Mouse (Mus musculus) neural tube, embryonic 12.5 days (tissue): ENCODE data around the gene Ncor2. TPM values are rescaled to one million over a fixed set of nuclear protein-coding genes. Genes with fewer than 3 reads are reported as not detected.
A peak's percentile ranks its signal among the peaks of the same experiment; 100 is the strongest.

Source experiments
- ATAC-seq: fragments of 200-750 bp; cut with Nextera tagmentation; 2 replicates; pipeline ENCODE4 v1.8.0; 2017; ENCODE audit warnings: low read depth, mild to moderate bottlenecking, moderate TSS enrichment, moderate library complexity; ENCODE audit not compliant: low FRiP score
- H3K27ac ChIP-seq: fragments of 300-500 bp; sonication (generic); 2 replicates; pipeline ENCODE4 v1.5.1; 2016
- H3K27me3 ChIP-seq: fragments of 300-500 bp; sonication (generic); replicated peaks from 2 replicates; pipeline ENCODE4 v1.6.1; 2016; ENCODE audit warnings: mild to moderate bottlenecking
- H3K36me3 ChIP-seq: fragments of 300-500 bp; sonication (generic); 2 replicates; pipeline ENCODE4 v1.6.1; 2016; ENCODE audit warnings: mild to moderate bottlenecking
- H3K4me1 ChIP-seq: fragments of 300-500 bp; sonication (generic); 2 replicates; pipeline ENCODE4 v1.6.1; 2016
- H3K4me2 ChIP-seq: fragments of 300-500 bp; sonication (generic); replicated peaks from 2 replicates; pipeline ENCODE4 v1.6.1; 2016; ENCODE audit warnings: mild to moderate bottlenecking
- H3K4me3 ChIP-seq: fragments of 300-500 bp; sonication (generic); 2 replicates; pipeline ENCODE4 v1.5.1; 2016
- H3K9ac ChIP-seq: fragments of 300-500 bp; sonication (generic); 2 replicates; pipeline ENCODE4 v1.6.1; 2016; ENCODE audit warnings: mild to moderate bottlenecking
- H3K9me3 ChIP-seq: fragments of 300-500 bp; sonication (generic); 2 replicates; pipeline ENCODE4 v1.6.1; 2016; ENCODE audit warnings: mild to moderate bottlenecking
- WGBS: fragments of 180-500 bp; shearing (Covaris S2); methylation state at CpG from one replicate; pipeline ENCODE4 v1.1.7; 2016; 5-methylcytosine and 5-hydroxymethylcytosine counted together
- polyA plus RNA-seq: library from polyadenylated mRNA; unstranded; fragments of >200 nt; fragmentation: Nextera tagmentation; extraction: Ambion mirVana; gene quantifications from 2 replicates; pipeline ENCODE4 v1.2.1, GENCODE M21; 2016

Gene Ncor2
- polyA plus RNA-seq, 1 experiment from 2014 or later: 36.9 TPM

DNA sequence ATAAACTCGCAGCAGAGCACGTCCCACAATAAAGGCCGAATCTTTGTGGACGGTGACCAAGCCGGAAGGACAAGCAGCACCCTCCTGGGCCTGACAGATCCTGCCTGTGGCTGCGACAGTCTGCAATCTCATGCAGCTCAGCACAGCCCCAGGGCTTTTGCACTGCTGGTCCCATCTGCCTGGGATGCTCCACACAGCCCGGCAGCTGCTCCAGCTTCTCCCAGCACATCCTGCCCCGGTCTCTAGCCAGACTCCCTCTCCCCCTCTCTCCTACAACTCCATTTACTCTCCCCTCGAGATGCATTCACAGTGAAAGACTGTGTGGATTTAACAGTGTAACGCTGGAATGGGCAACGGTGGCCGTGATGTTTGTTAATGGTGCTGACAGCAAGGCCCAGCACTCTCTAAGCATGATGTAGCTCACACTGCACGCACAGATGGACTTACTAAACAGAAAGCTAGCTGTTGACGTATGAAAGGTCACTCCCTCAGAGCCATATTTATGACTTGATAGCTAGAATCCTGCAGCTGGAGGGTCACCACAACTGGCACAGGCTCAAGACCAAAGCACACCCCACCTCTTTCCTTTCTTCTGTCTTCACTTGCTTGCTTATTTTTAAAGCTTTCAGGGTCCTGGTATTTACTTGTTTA lies 83.4 kb downstream of the Ncor2 start:
- H3K36me3 ChIP-seq: peaks cover 70% of the 10 kb centered on the region
- H3K27ac ChIP-seq: peak overlapping the region; percentile 32; the same call in 1 of the 2 replicates
- peak; percentile 38; the same call in 1 of the 2 replicates for ATAC-seq
- H3K9ac ChIP-seq: no peak overlapping the region
- H3K4me2 ChIP-seq: no peak overlapping the region
- no peaks in the 10 kb centered on the region for H3K9me3 ChIP-seq
- WGBS: 64% methylated on average over 14 of the region's 14 CpGs
- H3K27me3 ChIP-seq: no peaks in the 10 kb centered on the region
- H3K4me3 ChIP-seq: no peak overlapping the region
- H3K4me1 ChIP-seq: peaks cover 41% of the 10 kb centered on the region

DNA sequence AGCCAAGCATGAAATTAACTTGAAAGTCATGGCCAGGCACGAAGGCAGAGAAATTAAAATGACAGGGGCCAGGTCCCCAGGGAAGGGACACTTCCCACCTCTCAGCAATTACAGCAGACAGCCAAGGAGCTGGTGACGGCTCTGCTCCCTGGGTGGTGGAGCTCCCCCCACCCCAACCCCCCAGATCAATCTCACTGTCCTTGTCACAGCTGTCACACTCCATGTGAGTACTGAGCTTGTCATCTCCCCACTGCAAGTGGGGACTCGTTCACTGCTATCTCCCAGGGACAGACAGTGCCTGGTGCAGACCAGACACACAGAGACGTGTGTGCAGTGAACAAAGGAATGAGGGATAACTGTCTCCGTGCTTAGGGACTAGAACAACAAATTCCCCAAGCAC lies 85.2 kb downstream of the Ncor2 start:
- peaks cover 76% of the 10 kb centered on the region for H3K36me3 ChIP-seq
- H3K4me3 ChIP-seq: no peak overlapping the region
- WGBS: 40% methylated on average over 5 of the region's 5 CpGs
- H3K4me2 ChIP-seq: no peak overlapping the region
- 0 out of 2 replicates have a peak, but pooled peaks have one; percentile 30 for ATAC-seq
- H3K9me3 ChIP-seq: no peaks in the 10 kb centered on the region
- peaks cover 41% of the 10 kb centered on the region for H3K4me1 ChIP-seq
- no peaks in the 10 kb centered on the region for H3K27me3 ChIP-seq
- no peak overlapping the region for H3K9ac ChIP-seq
- peak overlapping the region; percentile 17; the same call in 1 of the 2 replicates for H3K27ac ChIP-seq

DNA sequence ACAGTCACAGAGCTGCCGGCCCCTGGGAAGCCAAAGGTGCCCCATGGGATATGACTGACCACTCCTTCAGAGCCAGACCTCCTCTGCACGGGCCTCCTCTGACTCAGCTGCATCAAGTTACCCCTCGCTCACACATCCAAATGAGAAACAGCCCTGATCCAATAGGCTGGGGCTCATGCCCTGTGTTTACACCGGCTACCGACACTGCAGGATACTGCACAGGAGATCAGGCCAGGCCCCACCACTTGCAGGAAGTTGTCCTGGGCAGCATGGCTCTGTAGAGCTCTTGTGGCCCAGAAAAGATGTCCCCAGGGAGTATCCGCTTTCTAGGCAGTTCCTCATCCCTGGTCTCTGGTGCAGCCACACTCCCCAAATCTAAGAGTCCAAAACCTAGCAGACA lies 90.9 kb downstream of the Ncor2 start:
- Histone ChIP-seq H3K36me3 (peaks cover 92% of the 10 kb centered on the region), H3K27me3 (no peaks in the 10 kb centered on the region), H3K9me3 (no peaks in the 10 kb centered on the region), H3K4me3 (no peak overlapping the region), H3K4me1 (peaks cover 22% of the 10 kb centered on the region), H3K27ac (no peak overlapping the region), H3K4me2 (no peak overlapping the region), H3K9ac (no peak overlapping the region)
- ATAC-seq: no peak
- 78% methylated on average over 6 of the region's 6 CpGs for WGBS

DNA sequence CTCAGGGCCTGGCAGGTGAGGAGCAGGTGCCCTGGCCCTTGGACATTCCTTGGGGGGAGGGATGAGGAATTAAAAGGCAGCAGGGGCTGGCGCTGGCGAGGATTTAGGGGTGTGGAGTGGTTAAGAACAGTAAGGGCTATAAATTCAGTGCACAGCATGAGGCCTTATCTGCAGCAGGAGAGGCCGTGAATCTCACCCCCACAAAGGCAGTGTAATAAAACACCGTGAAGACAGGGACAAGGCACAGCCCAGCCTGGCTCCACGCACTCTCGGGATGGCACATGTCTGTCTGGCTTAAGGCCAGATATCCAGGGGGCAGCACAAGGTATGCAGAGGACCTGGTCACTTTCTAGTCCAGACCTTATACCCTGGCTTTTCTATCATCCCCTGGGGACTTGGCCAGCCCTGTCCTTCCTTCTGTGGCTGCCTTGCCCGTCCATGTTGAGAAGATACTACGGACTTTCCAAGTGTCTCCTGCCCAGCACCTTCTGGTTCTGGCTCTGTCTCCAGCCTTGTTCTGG lies 93.9 kb downstream of the Ncor2 start:
- Histone ChIP-seq H3K4me1 (peaks cover 39% of the 10 kb centered on the region), H3K36me3 (peaks cover 95% of the 10 kb centered on the region), H3K9ac (no peak overlapping the region), H3K9me3 (no peaks in the 10 kb centered on the region), H3K27ac (peak overlapping the region; percentile 38; the same call in 1 of the 2 replicates), H3K27me3 (no peaks in the 10 kb centered on the region), H3K4me3 (no peak overlapping the region), H3K4me2 (no peak overlapping the region)
- peak; percentile 71 for ATAC-seq
- WGBS: 24% methylated on average over 8 of the region's 8 CpGs

DNA sequence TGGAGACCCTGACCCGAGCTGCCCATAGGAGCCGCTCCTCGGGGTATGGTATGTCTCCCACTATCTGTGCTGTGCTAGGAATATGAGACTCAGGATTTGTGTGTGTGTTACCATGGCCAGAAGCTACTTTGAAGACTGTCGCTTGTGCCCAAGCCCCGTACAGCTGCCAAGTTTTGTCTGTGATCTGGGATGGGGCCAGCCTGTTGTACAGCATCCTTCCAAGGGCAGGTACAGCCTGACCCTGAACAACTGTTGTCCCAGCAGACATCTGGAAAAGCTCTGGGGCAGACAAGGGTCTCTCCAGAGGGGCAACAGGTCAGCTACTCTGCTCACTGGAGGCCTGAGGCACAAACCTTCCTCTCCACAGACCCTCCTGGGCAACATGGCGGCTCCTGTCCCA lies 95.3 kb downstream of the Ncor2 start:
- 92% methylated on average over 6 of the region's 6 CpGs for WGBS
- no peak overlapping the region for H3K9ac ChIP-seq
- H3K27ac ChIP-seq: no peak overlapping the region
- no peak for ATAC-seq
- no peaks in the 10 kb centered on the region for H3K9me3 ChIP-seq
- no peak overlapping the region for H3K4me3 ChIP-seq
- peaks cover 39% of the 10 kb centered on the region for H3K4me1 ChIP-seq
- peaks cover 95% of the 10 kb centered on the region for H3K36me3 ChIP-seq
- H3K4me2 ChIP-seq: no peak overlapping the region
- H3K27me3 ChIP-seq: no peaks in the 10 kb centered on the region

DNA sequence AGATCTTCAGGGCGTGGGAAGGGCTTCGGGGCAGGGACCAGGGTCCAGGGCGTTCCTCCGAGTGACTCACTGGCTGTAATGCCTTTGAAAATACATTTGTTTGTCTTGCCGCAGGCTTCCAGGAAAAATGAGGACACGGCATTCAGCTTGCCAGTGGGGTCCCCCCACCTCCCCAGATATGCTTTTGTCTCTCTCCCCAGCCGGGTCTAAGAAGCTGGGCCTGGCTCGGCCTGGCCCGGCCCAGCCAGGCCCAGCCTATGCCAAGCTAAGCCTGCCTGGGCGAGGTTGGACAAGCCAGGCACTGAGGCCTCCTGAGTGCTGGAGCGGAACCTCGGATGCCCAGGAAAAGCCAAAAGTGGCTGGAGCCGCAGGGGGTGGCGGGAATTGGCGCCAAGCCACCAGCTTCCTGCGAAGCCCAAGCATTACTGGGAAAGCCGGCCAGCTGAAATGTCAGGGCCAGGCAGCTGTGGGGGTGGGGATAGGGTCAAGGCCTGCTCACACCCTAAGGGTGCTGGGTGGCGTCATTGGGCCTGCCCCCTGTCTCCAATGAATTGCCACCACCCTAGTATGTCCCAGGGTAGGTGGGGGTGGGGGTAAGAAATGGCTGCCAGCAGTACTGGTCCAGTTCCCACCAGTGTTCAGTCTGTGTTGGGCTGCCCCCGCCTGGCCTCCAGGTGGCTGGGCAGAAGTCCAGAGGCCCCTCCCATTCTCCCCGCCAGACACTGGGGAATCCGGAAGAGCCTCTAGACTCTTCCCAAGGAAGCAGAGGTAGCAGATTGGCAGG lies 97.5 kb downstream of the Ncor2 start:
- Histone ChIP-seq H3K4me1 (peaks cover 36% of the 10 kb centered on the region), H3K27me3 (no peaks in the 10 kb centered on the region), H3K36me3 (peaks cover 93% of the 10 kb centered on the region), H3K9ac (no peak overlapping the region), H3K27ac (no peak overlapping the region), H3K4me2 (no peak overlapping the region), H3K9me3 (no peaks in the 10 kb centered on the region), H3K4me3 (no peak overlapping the region)
- 66% methylated on average over 21 of the region's 21 CpGs for WGBS
- 0 out of 2 replicates have a peak, but pooled peaks have one; percentile 38 for ATAC-seq

DNA sequence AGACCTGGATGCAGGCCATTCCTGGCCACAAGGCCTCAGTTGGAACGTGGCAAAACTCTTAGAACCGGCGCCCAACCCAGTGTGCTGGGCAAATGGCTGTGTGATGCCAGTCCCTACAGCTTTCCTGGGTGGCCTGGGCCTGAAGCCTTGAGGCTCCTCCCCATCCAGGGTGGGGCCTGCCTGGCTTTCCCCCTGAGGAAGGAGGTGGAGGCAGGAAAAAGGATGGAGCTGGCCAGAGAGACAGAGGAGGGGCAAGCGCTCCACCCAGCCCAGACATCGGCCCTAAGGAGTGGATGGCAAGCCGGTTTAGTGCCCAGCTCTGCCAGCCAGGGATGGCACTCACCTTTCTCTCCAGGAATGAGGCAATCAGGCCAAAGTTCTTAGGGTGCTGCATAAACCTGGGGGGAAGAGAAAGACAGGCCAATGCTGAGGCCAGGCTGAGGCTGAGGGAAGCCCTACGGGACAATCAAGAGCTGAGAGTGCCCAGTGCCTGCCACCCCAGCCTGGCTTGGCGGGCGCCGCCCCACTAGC lies 98.2 kb downstream of the Ncor2 start:
- ATAC-seq: no peak

DNA sequence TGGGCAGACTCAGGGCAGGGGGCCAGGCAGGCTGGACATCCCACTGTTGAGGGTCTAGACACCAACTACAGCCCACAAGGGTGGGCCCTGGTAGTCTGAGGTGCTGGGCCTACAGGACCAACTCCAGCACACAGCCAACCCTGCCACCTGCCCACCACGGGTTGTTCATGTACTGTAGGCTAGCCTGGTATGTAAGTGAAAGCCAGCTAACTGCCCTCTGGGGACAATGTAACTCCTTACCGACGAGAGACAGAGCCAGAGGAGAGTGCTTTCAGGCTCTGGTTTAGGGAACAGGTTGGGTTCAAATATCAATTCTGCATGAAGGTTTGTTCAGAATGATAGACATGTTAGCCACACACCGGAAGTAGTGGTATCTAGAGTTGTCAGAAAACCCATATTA lies 98.7 kb downstream of the Ncor2 start:
- 85% methylated on average over 4 of the region's 4 CpGs for WGBS
- H3K9ac ChIP-seq: no peak overlapping the region
- H3K4me3 ChIP-seq: no peak overlapping the region
- H3K27ac ChIP-seq: no peak overlapping the region
- no peaks in the 10 kb centered on the region for H3K9me3 ChIP-seq
- no peak for ATAC-seq
- H3K27me3 ChIP-seq: no peaks in the 10 kb centered on the region
- H3K36me3 ChIP-seq: peaks cover 93% of the 10 kb centered on the region
- peaks cover 29% of the 10 kb centered on the region for H3K4me1 ChIP-seq
- no peak overlapping the region for H3K4me2 ChIP-seq

More for the DNA sequence above, 98.2 kb downstream of the Ncor2 start:
- WGBS: 92% methylated on average over 10 of the region's 10 CpGs
- Histone ChIP-seq H3K27ac (no peak overlapping the region), H3K4me1 (peaks cover 34% of the 10 kb centered on the region), H3K36me3 (peaks cover 93% of the 10 kb centered on the region), H3K27me3 (no peaks in the 10 kb centered on the region), H3K4me3 (no peak overlapping the region), H3K9me3 (no peaks in the 10 kb centered on the region), H3K9ac (no peak overlapping the region), H3K4me2 (no peak overlapping the region)

DNA sequence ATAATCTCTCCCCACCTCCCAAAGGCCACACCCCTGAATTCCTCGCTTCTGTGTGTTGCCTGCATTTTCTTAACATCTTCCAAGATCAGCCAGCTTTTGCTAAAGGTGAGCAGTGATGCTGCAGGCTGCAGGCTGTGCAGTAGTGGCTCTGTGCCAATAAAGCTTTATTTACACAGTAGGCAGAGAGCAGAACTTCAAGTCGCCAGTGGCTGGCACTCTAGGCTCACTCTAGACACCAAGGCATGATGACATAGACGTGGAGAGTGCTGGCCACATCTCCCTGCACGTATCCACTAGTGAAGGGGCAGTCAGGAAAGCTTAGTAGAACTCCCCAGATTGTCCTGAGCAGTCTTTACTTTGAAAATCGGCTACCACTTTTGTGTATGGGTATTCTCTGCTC lies 100.8 kb downstream of the Ncor2 start:
- Histone ChIP-seq H3K27me3 (no peaks in the 10 kb centered on the region), H3K4me2 (no peak overlapping the region), H3K4me1 (peaks cover 17% of the 10 kb centered on the region), H3K27ac (no peak overlapping the region), H3K4me3 (no peak overlapping the region), H3K36me3 (peaks cover 88% of the 10 kb centered on the region), H3K9me3 (no peaks in the 10 kb centered on the region), H3K9ac (no peak overlapping the region)
- ATAC-seq: no peak
- 83% methylated on average over 5 of the region's 5 CpGs for WGBS

DNA sequence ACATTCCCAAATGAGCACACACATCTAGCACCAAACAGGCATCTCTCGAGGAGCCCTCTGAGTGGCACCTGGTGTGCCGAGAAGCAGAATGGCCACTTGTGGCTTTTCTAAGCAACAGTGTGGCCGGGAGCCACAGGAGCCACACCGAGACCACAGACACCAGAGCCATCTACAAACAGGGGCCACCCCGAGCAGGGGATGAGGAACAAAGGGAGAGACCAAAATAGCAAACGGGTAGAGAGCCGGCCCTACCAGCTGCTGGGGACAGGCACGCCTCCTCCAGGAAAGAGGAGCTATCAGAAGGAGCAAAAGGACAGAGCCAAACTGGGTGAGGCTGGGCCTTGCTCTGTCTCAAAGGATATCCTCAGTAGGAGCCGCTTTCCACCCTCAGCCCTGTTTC lies 102.8 kb downstream of the Ncor2 start:
- WGBS: 82% methylated on average over 9 of the region's 9 CpGs
- H3K9me3 ChIP-seq: no peaks in the 10 kb centered on the region
- H3K27ac ChIP-seq: no peak overlapping the region
- no peak overlapping the region for H3K9ac ChIP-seq
- peaks cover 81% of the 10 kb centered on the region for H3K36me3 ChIP-seq
- no peaks in the 10 kb centered on the region for H3K27me3 ChIP-seq
- H3K4me2 ChIP-seq: no peak overlapping the region
- H3K4me1 ChIP-seq: peaks cover 23% of the 10 kb centered on the region
- H3K4me3 ChIP-seq: no peak overlapping the region
- no peak for ATAC-seq

DNA sequence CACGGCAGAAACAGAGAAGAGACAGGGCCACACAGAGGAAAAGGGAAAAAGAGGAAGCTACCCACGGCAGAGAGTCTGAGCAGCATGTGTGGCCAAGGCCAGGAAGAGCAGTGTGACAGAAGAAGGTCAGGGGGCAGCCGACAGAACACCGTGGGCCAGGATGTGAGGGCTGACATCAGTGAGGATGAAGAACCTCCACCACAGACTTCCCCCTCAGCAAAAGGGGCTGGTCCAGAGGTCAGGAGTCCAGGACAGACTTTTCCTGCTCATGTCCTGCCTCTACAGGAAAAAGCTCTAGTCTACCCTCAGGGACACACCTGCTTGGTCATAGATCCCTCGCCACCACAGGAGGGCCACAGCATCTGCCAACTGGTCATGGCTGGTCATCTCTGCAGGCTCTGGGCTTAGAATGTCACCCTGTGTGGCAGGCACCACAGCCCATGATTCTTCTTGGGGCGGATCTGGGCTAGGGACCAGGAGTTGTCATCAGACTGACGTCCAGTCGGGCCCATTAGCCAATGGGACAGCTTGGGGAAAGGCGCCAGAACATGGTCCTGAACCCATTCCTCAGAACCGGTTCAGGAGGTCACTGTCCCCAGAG lies 104.3 kb downstream of the Ncor2 start:
- ATAC-seq: no peak
- Histone ChIP-seq H3K4me2 (no peak overlapping the region), H3K9ac (no peak overlapping the region), H3K9me3 (no peaks in the 10 kb centered on the region), H3K27me3 (no peaks in the 10 kb centered on the region), H3K36me3 (peaks cover 66% of the 10 kb centered on the region), H3K27ac (no peak overlapping the region), H3K4me1 (peaks cover 32% of the 10 kb centered on the region), H3K4me3 (no peak overlapping the region)
- WGBS: 78% methylated on average over 10 of the region's 10 CpGs

DNA sequence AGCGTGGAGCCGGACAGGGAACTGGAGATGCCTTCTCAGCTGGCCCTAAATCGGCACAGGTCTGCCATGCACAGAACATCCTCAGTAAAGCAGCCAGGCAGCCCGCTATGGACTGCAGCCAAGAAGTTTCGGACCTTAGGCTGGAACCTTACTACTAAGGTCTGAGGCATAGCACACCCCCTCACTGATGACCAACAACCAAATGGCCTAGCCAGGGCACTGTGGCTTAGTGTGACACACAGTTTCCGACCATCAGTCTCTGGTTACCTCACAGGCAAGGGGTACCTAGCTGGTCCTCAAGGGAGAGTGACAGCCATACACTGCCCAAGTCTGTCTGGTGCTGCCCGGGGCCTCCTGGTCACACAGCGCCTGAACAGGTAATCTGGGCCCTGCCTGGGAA lies 105.1 kb downstream of the Ncor2 start:
- Histone ChIP-seq H3K36me3 (peaks cover 58% of the 10 kb centered on the region), H3K9ac (no peak overlapping the region), H3K9me3 (no peaks in the 10 kb centered on the region), H3K4me2 (no peak overlapping the region), H3K27me3 (no peaks in the 10 kb centered on the region), H3K27ac (no peak overlapping the region), H3K4me1 (peaks cover 40% of the 10 kb centered on the region), H3K4me3 (no peak overlapping the region)
- ATAC-seq: no peak
- WGBS: 92% methylated on average over 8 of the region's 8 CpGs
